Comparison of ENCODE assay signal across 8 mouse cellular contexts in the genomic region with DNA sequence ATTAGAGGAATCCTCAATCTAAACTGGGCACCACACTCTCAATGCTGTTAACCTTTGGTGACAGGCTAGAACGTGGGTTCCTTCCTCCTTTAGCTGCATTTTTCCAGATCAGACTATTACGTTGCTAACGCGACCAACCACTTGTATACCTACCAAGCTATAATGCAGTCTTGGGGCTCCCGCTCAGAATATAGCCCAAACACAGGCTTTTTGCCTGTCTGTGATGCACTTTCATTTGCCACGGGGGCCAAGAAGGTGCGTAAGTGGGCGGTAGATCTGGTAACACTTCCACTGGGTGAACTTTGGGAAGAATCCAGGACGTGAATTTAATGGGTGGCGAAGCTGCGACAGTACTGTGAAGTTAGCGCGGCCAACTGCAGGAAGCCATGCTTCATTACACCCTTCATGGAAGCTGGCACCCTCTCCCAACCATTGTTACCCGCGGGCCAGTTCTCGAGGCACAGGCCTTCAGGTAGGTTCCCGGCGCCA. TPM values are rescaled to one million over a fixed set of nuclear protein-coding genes. Genes with fewer than 3 reads are reported as not detected.
DNase-seq lines count a peak whose midpoint lies in the region; ATAC-seq and TF ChIP-seq lines count a peak whose summit lies in the region.

No protein-coding gene starts in this region.

- peak; percentile 52 for ATAC-seq in intestine, embryonic 14.5 days (replicated peaks; ENCODE audit: low FRiP score, low TSS enrichment, low read depth)

- H3K36me3 ChIP-seq in intestine, embryonic 14.5 days (ENCODE audit: control insufficient read depth, insufficient read depth, low read length), result peaks cover 10% of the 10 kb centered on the region
- H3K36me3 ChIP-seq in limb, embryonic 10.5 days, result peaks cover 26% of the 10 kb centered on the region
- peaks cover 12% of the 10 kb centered on the region for H3K36me3 ChIP-seq in midbrain, embryonic 10.5 days

- H3K27me3 ChIP-seq in cerebellum, adult 2 months (ENCODE audit: control insufficient read depth, insufficient read depth, low read length), result no peaks in the 10 kb centered on the region
- H3K27me3 ChIP-seq in intestine, embryonic 14.5 days (replicated peaks; ENCODE audit: control insufficient read depth, insufficient read depth, low read length), result no peaks in the 10 kb centered on the region
- no peaks in the 10 kb centered on the region for H3K27me3 ChIP-seq in limb, embryonic 10.5 days (ENCODE audit: low read depth, poor library complexity, severe bottlenecking)
- H3K27me3 ChIP-seq in midbrain, embryonic 10.5 days (ENCODE audit: low read depth, poor library complexity, severe bottlenecking), result no peaks in the 10 kb centered on the region

- peak overlapping the region; percentile 87 for H3K27ac ChIP-seq in cerebellum, adult 2 months (ENCODE audit: insufficient read depth, low read length)
- peak overlapping the region; percentile 99 for H3K27ac ChIP-seq in intestine, embryonic 14.5 days (ENCODE audit: low read depth)
- peak overlapping the region; percentile 99 for H3K27ac ChIP-seq in limb, embryonic 10.5 days
- peak overlapping the region; percentile 100 for H3K27ac ChIP-seq in midbrain, embryonic 10.5 days (replicated peaks)

- 1% methylated on average over 18 of the region's 18 CpGs for WGBS in cerebellum, adult 2 months
- WGBS in intestine, embryonic 14.5 days, result under 1% methylated on average over 18 of the region's 18 CpGs
- under 1% methylated on average over 18 of the region's 18 CpGs for WGBS in limb, embryonic 10.5 days
- under 1% methylated on average over 18 of the region's 18 CpGs for WGBS in midbrain, embryonic 10.5 days

- peak overlapping the region; percentile 98 for H3K4me3 ChIP-seq in cerebellum, adult 2 months (replicated peaks; ENCODE audit: insufficient read depth, low read depth, low read length)
- H3K4me3 ChIP-seq in intestine, embryonic 14.5 days (ENCODE audit: low read depth, low read length), result peak overlapping the region; percentile 69
- peak overlapping the region; percentile 75 for H3K4me3 ChIP-seq in limb, embryonic 10.5 days
- H3K4me3 ChIP-seq in midbrain, embryonic 10.5 days, result peak overlapping the region; percentile 94

- H3K9me3 ChIP-seq in intestine, embryonic 14.5 days (ENCODE audit: control insufficient read depth, low read length), result no peaks in the 10 kb centered on the region
- no peaks in the 10 kb centered on the region for H3K9me3 ChIP-seq in limb, embryonic 10.5 days (replicated peaks)
- H3K9me3 ChIP-seq in midbrain, embryonic 10.5 days (replicated peaks), result no peaks in the 10 kb centered on the region

- peak overlapping the region; percentile 74 for H3K4me2 ChIP-seq in intestine, embryonic 14.5 days (ENCODE audit: low read length)

- TF ChIP-seq CTCF in cerebellum, adult 2 months (IDR thresholded peaks at IDR 0.05; ENCODE audit: borderline replicate concordance, insufficient read depth, low read depth, low read length), result no peak

- DNase-seq in thymus, postnatal 25 days, result peak; percentile 71
- no peak for DNase-seq in thymus, postnatal 0 days (ENCODE audit: low spot score)
- peak; percentile 79 to 81 for DNase-seq in cerebellum, adult 2 months
- DNase-seq in frontal cortex, postnatal 36 days (ENCODE audit: low spot score in 2 of 2), result peak; percentile 54 to 71
- DNase-seq in intestine, embryonic 14.5 days (ENCODE audit: low spot score), result peak; percentile 89
- DNase-seq in limb, embryonic 10.5 days (ENCODE audit: low spot score), result no peak
- DNase-seq in midbrain, embryonic 10.5 days (ENCODE audit: low spot score), result no peak
- DNase-seq in spleen, postnatal 14 days (ENCODE audit: low spot score in 2 of 2), result peak; percentile 17 to 35

- H3K9ac ChIP-seq in intestine, embryonic 14.5 days (ENCODE audit: low read length), result peak overlapping the region; percentile 89

- no peak for TF ChIP-seq POLR2A in cerebellum, adult 2 months (IDR thresholded peaks at IDR 0.05; ENCODE audit: borderline replicate concordance, insufficient read depth, low read length)

- no peaks in the 10 kb centered on the region for H3K4me1 ChIP-seq in cerebellum, adult 2 months (ENCODE audit: control insufficient read depth, insufficient read depth, low read length)
- peaks cover 14% of the 10 kb centered on the region for H3K4me1 ChIP-seq in intestine, embryonic 14.5 days (replicated peaks; ENCODE audit: control insufficient read depth, insufficient read depth, low read length)
- H3K4me1 ChIP-seq in limb, embryonic 10.5 days, result peaks cover 32% of the 10 kb centered on the region
- H3K4me1 ChIP-seq in midbrain, embryonic 10.5 days, result peaks cover 68% of the 10 kb centered on the region

RNA-seq across cellular contexts. Expression of gene Mllt10, which starts 8.8 kb away (rescaled TPM):
- 53.2 and 70.2 TPM in 2 replicates for polyA plus RNA-seq in thymus, postnatal 0 days (2015; fragmentation: Nextera tagmentation; extraction: Ambion mirVana)
- polyA plus RNA-seq in cerebellum, adult 2 months (2012; rRNA removed), result 45.6 and 46.7 TPM in 2 replicates
- polyA plus RNA-seq in intestine, embryonic 14.5 days (2014; fragmentation: Nextera tagmentation; extraction: Ambion mirVana), result 36.4 and 40.2 TPM in 2 replicates
- 56.9 and 65.3 TPM in 2 replicates for polyA plus RNA-seq in limb, embryonic 10.5 days (2016; fragmentation: Nextera tagmentation; extraction: Ambion mirVana)
- polyA plus RNA-seq in midbrain, embryonic 10.5 days (2016; fragmentation: Nextera tagmentation; extraction: Ambion mirVana), result 66.9 and 71.0 TPM in 2 replicates

RNA-seq across cellular contexts. Expression of gene Skida1, which starts 15.0 kb away (rescaled TPM):
- polyA plus RNA-seq in thymus, postnatal 0 days (2015; fragmentation: Nextera tagmentation; extraction: Ambion mirVana), result 0.65 and 0.77 TPM in 2 replicates
- polyA plus RNA-seq in cerebellum, adult 2 months (2012; rRNA removed), result 4.8 and 5.7 TPM in 2 replicates
- polyA plus RNA-seq in intestine, embryonic 14.5 days (2014; fragmentation: Nextera tagmentation; extraction: Ambion mirVana), result 3.3 and 3.8 TPM in 2 replicates
- polyA plus RNA-seq in limb, embryonic 10.5 days (2016; fragmentation: Nextera tagmentation; extraction: Ambion mirVana), result 7.0 and 11.5 TPM in 2 replicates
- 19.3 and 22.7 TPM in 2 replicates for polyA plus RNA-seq in midbrain, embryonic 10.5 days (2016; fragmentation: Nextera tagmentation; extraction: Ambion mirVana)

RNA-seq across cellular contexts. Expression of gene A930004D18Rik, which starts 26.3 kb away (rescaled TPM):
- polyA plus RNA-seq in thymus, postnatal 0 days (2015; fragmentation: Nextera tagmentation; extraction: Ambion mirVana), result 2.6 and 3.3 TPM in 2 replicates
- polyA plus RNA-seq in cerebellum, adult 2 months (2012; rRNA removed), result 2.6 and 3.0 TPM in 2 replicates
- 11.5 and 13.3 TPM in 2 replicates for polyA plus RNA-seq in intestine, embryonic 14.5 days (2014; fragmentation: Nextera tagmentation; extraction: Ambion mirVana)
- polyA plus RNA-seq in limb, embryonic 10.5 days (2016; fragmentation: Nextera tagmentation; extraction: Ambion mirVana), result 11.5 and 11.6 TPM in 2 replicates
- polyA plus RNA-seq in midbrain, embryonic 10.5 days (2016; fragmentation: Nextera tagmentation; extraction: Ambion mirVana), result 25.0 and 25.1 TPM in 2 replicates

Comparison
In these comparisons a context has a peak if more than half of its experiments do, and no peak if none do; other contexts are left out.
1. DNase-seq: peak in thymus, postnatal 25 days (single experiment), cerebellum, adult 2 months (2 of 2), frontal cortex, postnatal 36 days (2 of 2), intestine, embryonic 14.5 days (single experiment) and spleen, postnatal 14 days (2 of 2); none in thymus, postnatal 0 days (single experiment), limb, embryonic 10.5 days (single experiment) and midbrain, embryonic 10.5 days (single experiment).
2. Peak in every context shown above with its lines, with median percentiles within 50 percentile points of each other: H3K27ac ChIP-seq and H3K4me3 ChIP-seq.